24 mouse cellular contexts compared by ENCODE assay signal in the genomic region with DNA sequence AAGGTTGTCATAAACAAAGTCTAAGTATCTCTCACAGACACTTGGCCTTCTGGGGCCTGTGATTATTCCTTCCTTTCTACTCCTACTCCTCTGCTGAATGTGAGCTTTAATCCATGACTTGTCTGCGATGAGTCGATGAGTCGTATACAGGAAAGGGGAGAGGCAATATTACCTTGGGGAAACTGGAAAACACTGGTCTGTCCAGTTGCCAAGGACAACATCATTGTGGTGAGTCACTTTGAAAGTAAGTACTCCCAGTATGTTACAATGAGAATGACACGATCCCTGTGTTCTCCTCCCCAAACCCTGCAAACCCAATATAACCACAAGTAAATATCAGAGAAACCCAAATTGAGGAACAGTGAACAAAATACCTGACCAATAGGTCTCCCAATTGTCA. TPM values are rescaled to one million over a fixed set of nuclear protein-coding genes. Genes with fewer than 3 reads are reported as not detected.
DNase-seq lines count a peak whose midpoint lies in the region; ATAC-seq lines count a peak whose summit lies in the region.
"Had no signal": no experiment of that assay in that cellular context is flagged by ENCODE, and none has a peak within 500 bp of the region (broad histone marks: within the 10 kb centered on the region; RNA-seq: fewer than 3 reads in every experiment).

No protein-coding gene starts in this region.

- 79% methylated on average over 4 of the region's 4 CpGs for WGBS in kidney, embryonic 14.5 days
- WGBS in midbrain, embryonic 11.5 days = 88% methylated on average over 4 of the region's 4 CpGs

- no peaks in the 10 kb centered on the region for H3K27me3 ChIP-seq in kidney, embryonic 14.5 days (ENCODE audit: control insufficient read depth, insufficient read depth, low read length)
- no peaks in the 10 kb centered on the region for H3K27me3 ChIP-seq in midbrain, embryonic 11.5 days (ENCODE audit: control insufficient read depth, insufficient read depth, low read length)
- H3K27me3 ChIP-seq: limb, embryonic 13.5 days; liver, embryonic 13.5 days; lung, embryonic 15.5 days had no signal

- H3K4me2 ChIP-seq in kidney, embryonic 14.5 days (replicated peaks; ENCODE audit: low read depth, low read length) = no peak overlapping the region
- H3K4me2 ChIP-seq in midbrain, embryonic 11.5 days = no peak overlapping the region
- H3K4me2 ChIP-seq: limb, embryonic 13.5 days; liver, embryonic 13.5 days; lung, embryonic 15.5 days had no signal

- DNase-seq in adrenal gland, adult (ENCODE audit: inconsistent age in 2 of 2, low spot score in 1 of 2) = peak; percentile 75 to 82
- no peak for DNase-seq in adrenal gland, postnatal 4 days (ENCODE audit: low spot score in 2 of 2)
- DNase-seq in 416B (ENCODE audit: low read depth) = peak; percentile 10
- DNase-seq in adrenal gland, adult 8-10 months = peak; percentile 61
- DNase-seq in midbrain, embryonic 11.5 days (ENCODE audit: low spot score, missing footprints) = no peak
- no peak for DNase-seq in cerebellum, postnatal 4 days (ENCODE audit: low spot score in 2 of 2)
- DNase-seq: cerebellum, adult 11 months; cerebellum, postnatal 10 days; embryo, embryonic 11 days; forebrain, postnatal 0 days; gastrocnemius, adult 2 months; liver, embryonic 13.5 days; midbrain, embryonic 14.5 days; right cerebral cortex, postnatal 25 days; thymus, adult 2 months had no signal

- H3K4me1 ChIP-seq in kidney, embryonic 14.5 days (ENCODE audit: control insufficient read depth, insufficient read depth, low read length) = no peaks in the 10 kb centered on the region
- H3K4me1 ChIP-seq in midbrain, embryonic 11.5 days (ENCODE audit: control insufficient read depth, insufficient read depth, low read length) = no peaks in the 10 kb centered on the region
- H3K4me1 ChIP-seq: forebrain, embryonic 10.5 days; hindbrain, embryonic 10.5 days; limb, embryonic 13.5 days; liver, embryonic 13.5 days; lung, embryonic 15.5 days had no signal

- ATAC-seq in granulocyte monocyte progenitor cell, adult 5-6 weeks (replicated peaks; ENCODE audit: poor library complexity, severe bottlenecking) = peak; percentile 35; the same call in 1 of the 2 replicates
- ATAC-seq in kidney, embryonic 14.5 days (ENCODE audit: low FRiP score, low TSS enrichment) = no peak
- no peak for ATAC-seq in midbrain, embryonic 11.5 days (ENCODE audit: low FRiP score)
- ATAC-seq: forebrain, postnatal 0 days; hindbrain, postnatal 0 days; intestine, postnatal 0 days had no signal

- no peak overlapping the region for H3K27ac ChIP-seq in kidney, embryonic 14.5 days (ENCODE audit: low read depth, low read length)
- H3K27ac ChIP-seq in midbrain, embryonic 11.5 days (ENCODE audit: low read depth, low read length) = no peak overlapping the region
- H3K27ac ChIP-seq: forebrain, embryonic 10.5 days; gastrocnemius, adult 2 months; hindbrain, embryonic 10.5 days; hindbrain, postnatal 0 days; kidney, postnatal 0 days; limb, embryonic 13.5 days; liver, embryonic 13.5 days; lung, embryonic 15.5 days had no signal

- H3K9me3 ChIP-seq in kidney, embryonic 14.5 days (ENCODE audit: control insufficient read depth, low read length) = no peaks in the 10 kb centered on the region
- H3K9me3 ChIP-seq in midbrain, embryonic 11.5 days (ENCODE audit: control insufficient read depth, low read length) = no peaks in the 10 kb centered on the region
- H3K9me3 ChIP-seq: forebrain, embryonic 10.5 days; hindbrain, embryonic 10.5 days; limb, embryonic 13.5 days; liver, embryonic 13.5 days; lung, embryonic 15.5 days had no signal

- no peak overlapping the region for H3K4me3 ChIP-seq in kidney, embryonic 14.5 days (ENCODE audit: low read length)
- H3K4me3 ChIP-seq in midbrain, embryonic 11.5 days (ENCODE audit: low read depth, low read length) = no peak overlapping the region
- H3K4me3 ChIP-seq: forebrain, embryonic 10.5 days; gastrocnemius, adult 2 months; hindbrain, embryonic 10.5 days; limb, embryonic 13.5 days; liver, embryonic 13.5 days; lung, embryonic 15.5 days had no signal

- no peak overlapping the region for H3K9ac ChIP-seq in kidney, embryonic 14.5 days (ENCODE audit: low read depth, low read length)
- no peak overlapping the region for H3K9ac ChIP-seq in midbrain, embryonic 11.5 days (ENCODE audit: low read length)
- H3K9ac ChIP-seq: forebrain, postnatal 0 days; limb, embryonic 13.5 days; liver, embryonic 13.5 days; lung, embryonic 15.5 days had no signal

- no peaks in the 10 kb centered on the region for H3K36me3 ChIP-seq in kidney, embryonic 14.5 days (ENCODE audit: control insufficient read depth, insufficient read depth, low read length)
- H3K36me3 ChIP-seq in midbrain, embryonic 11.5 days (ENCODE audit: control insufficient read depth, insufficient read depth, low read length) = no peaks in the 10 kb centered on the region
- H3K36me3 ChIP-seq: forebrain, embryonic 10.5 days; hindbrain, embryonic 10.5 days; limb, embryonic 13.5 days; liver, embryonic 13.5 days; lung, embryonic 15.5 days had no signal

RNA-seq across cellular contexts. Expression of gene Dusp22, which starts 17.7 kb away (rescaled TPM):
- total RNA-seq in adrenal gland, postnatal 4 days (2021) = 10 to 100 TPM; 33.3 to 36.5 TPM
- total RNA-seq in adrenal gland, adult 8-10 months (2022) = 10 to 100 TPM; 22.8 to 27.1 (median 26.5) TPM
- 3.7 and 11.7 TPM in 2 replicates for total RNA-seq in granulocyte monocyte progenitor cell, adult 5-6 weeks (2014; fragmentation: Nextera tagmentation)
- total RNA-seq in granulocyte monocyte progenitor cell, adult 5-6 weeks (2017) = 0.73 and 1.6 TPM in 2 replicates
- polyA plus RNA-seq in kidney, embryonic 14.5 days (2014; fragmentation: Nextera tagmentation; extraction: Ambion mirVana) = 16.3 and 22.5 TPM in 2 replicates
- polyA plus RNA-seq in midbrain, embryonic 11.5 days (2014; fragmentation: Nextera tagmentation; extraction: Ambion mirVana) = 15.6 and 16.2 TPM in 2 replicates

Comparison
In these comparisons a context has a peak if more than half of its experiments do, and no peak if none do; other contexts are left out.
1. DNase-seq: peak in adrenal gland, adult (2 of 2), 416B (single experiment) and adrenal gland, adult 8-10 months (single experiment); none in adrenal gland, postnatal 4 days (0 of 2), midbrain, embryonic 11.5 days (single experiment) and cerebellum, postnatal 4 days (0 of 2).